Mouse (Mus musculus) heart, embryonic 11.5 days (tissue): ENCODE data around the gene Jmjd7. TPM values are rescaled to one million over a fixed set of nuclear protein-coding genes. Genes with fewer than 3 reads are reported as not detected.

Experiments used
- ATAC-seq: fragments of 200-750 bp; cut with Nextera tagmentation; replicated peaks from 2 replicates; pipeline ENCODE4 v1.8.0; 2017; ENCODE audit warnings: moderate library complexity; ENCODE audit not compliant: insufficient number of reproducible peaks, low FRiP score, low TSS enrichment
- H3K27ac ChIP-seq: fragments of 300-500 bp; sonication (generic); 2 replicates; pipeline ENCODE4 v1.5.1; 2014; ENCODE audit warnings: mild to moderate bottlenecking, low read depth, low read length
- H3K27me3 ChIP-seq: fragments of 300-500 bp; sonication (generic); 2 replicates; pipeline ENCODE4 v1.6.1; 2014; ENCODE audit warnings: mild to moderate bottlenecking, low read length, mixed read lengths; ENCODE audit not compliant: control insufficient read depth, insufficient read depth
- H3K36me3 ChIP-seq: fragments of 300-500 bp; sonication (generic); 2 replicates; pipeline ENCODE4 v1.6.1; 2014; ENCODE audit warnings: mild to moderate bottlenecking, low read length, moderate library complexity, mixed read lengths; ENCODE audit not compliant: control insufficient read depth, insufficient read depth
- H3K4me1 ChIP-seq: fragments of 300-500 bp; sonication (generic); 2 replicates; pipeline ENCODE4 v1.6.1; 2014; ENCODE audit warnings: low read length; ENCODE audit not compliant: control insufficient read depth, insufficient read depth
- H3K4me2 ChIP-seq: fragments of 300-500 bp; sonication (generic); 2 replicates; pipeline ENCODE4 v1.6.1; 2014; ENCODE audit warnings: mild to moderate bottlenecking, moderate library complexity
- H3K4me3 ChIP-seq: fragments of 300-500 bp; sonication (generic); 2 replicates; pipeline ENCODE4 v1.5.1; 2014; ENCODE audit warnings: low read depth, low read length
- H3K9ac ChIP-seq: fragments of 300-500 bp; sonication (generic); 2 replicates; pipeline ENCODE4 v1.6.1; 2014; ENCODE audit warnings: mild to moderate bottlenecking, low read depth, low read length, moderate library complexity
- H3K9me3 ChIP-seq: fragments of 300-500 bp; sonication (generic); replicated peaks from 2 replicates; pipeline ENCODE4 v1.6.1; 2016; ENCODE audit warnings: low read length; ENCODE audit not compliant: control insufficient read depth
- WGBS: fragments of 180-500 bp; shearing (Covaris S2); extraction: QIAGEN DNeasy Blood & Tissue Kit; methylation state at CpG from one replicate; pipeline ENCODE4 v1.1.7; 2014; ENCODE audit not compliant: insufficient replicate concordance; 5-methylcytosine and 5-hydroxymethylcytosine counted together
- polyA plus RNA-seq: library from polyadenylated mRNA; unstranded; fragments of >200 nt; fragmentation: Nextera tagmentation; extraction: Ambion mirVana; gene quantifications from 2 replicates; pipeline ENCODE4 v1.2.1, GENCODE M21; 2014

Jmjd7 gene
- polyA plus RNA-seq, 1 experiment from 2014 or later, result 16.0 TPM

- peaks cover 4% of the 10 kb centered on the region; the same call in 1 of the 2 replicates for H3K4me1 ChIP-seq
- no peak overlapping the region for H3K4me3 ChIP-seq
- no peaks in the 10 kb centered on the region for H3K36me3 ChIP-seq
- H3K27me3 ChIP-seq, result peaks cover 11% of the 10 kb centered on the region; the same call in 1 of the 2 replicates
- H3K27ac ChIP-seq, result no peak overlapping the region
- no peaks in the 10 kb centered on the region for H3K9me3 ChIP-seq
- 77% methylated on average over 4 of the region's 4 CpGs for WGBS
- no peak for ATAC-seq
- no peak overlapping the region for H3K4me2 ChIP-seq
- no peak overlapping the region for H3K9ac ChIP-seq
Measured at GRCm38 (mm10) chr2:120058818-120059217, 31.5 kb downstream of the Jmjd7 start.

GRCm38 (mm10) chr2:120059466-120059865 is 32.2 kb downstream of the Jmjd7 start:
- H3K27ac ChIP-seq, result no peak overlapping the region
- no peak for ATAC-seq
- no peak overlapping the region for H3K4me2 ChIP-seq
- no peaks in the 10 kb centered on the region for H3K36me3 ChIP-seq
- H3K9me3 ChIP-seq, result no peaks in the 10 kb centered on the region
- peaks cover 11% of the 10 kb centered on the region; the same call in 1 of the 2 replicates for H3K27me3 ChIP-seq
- H3K4me1 ChIP-seq, result peaks cover 4% of the 10 kb centered on the region; the same call in 1 of the 2 replicates
- WGBS, result 75% methylated on average over 3 of the region's 3 CpGs
- no peak overlapping the region for H3K4me3 ChIP-seq
- H3K9ac ChIP-seq, result no peak overlapping the region

DNA sequence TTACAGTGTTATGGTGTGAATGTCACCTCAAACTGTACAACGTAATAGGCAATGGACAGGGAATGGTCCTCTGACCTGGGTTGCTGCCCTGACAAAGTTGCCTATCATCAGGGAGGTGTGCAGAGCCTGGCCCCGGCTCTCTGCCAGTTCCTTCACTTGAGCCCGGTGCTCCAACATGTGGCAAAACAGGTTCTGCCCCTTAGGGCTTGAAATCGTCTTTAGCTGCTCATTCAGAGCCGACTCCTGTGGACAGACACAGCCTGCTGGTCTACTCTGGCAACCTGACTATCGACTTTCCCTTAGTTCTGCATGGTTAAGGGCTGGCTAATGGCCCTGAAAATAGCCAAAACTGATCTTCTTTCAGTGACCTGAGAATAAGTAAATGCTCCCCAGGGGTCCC is 32.9 kb downstream of the Jmjd7 start:
- no peak overlapping the region for H3K9ac ChIP-seq
- WGBS, result 72% methylated on average over 6 of the region's 6 CpGs
- no peaks in the 10 kb centered on the region; the same call in 1 of the 2 replicates for H3K4me1 ChIP-seq
- H3K27ac ChIP-seq, result no peak overlapping the region
- H3K36me3 ChIP-seq, result no peaks in the 10 kb centered on the region
- no peak overlapping the region for H3K4me3 ChIP-seq
- peaks cover 12% of the 10 kb centered on the region; the same call in 1 of the 2 replicates for H3K27me3 ChIP-seq
- H3K9me3 ChIP-seq, result no peaks in the 10 kb centered on the region
- ATAC-seq, result no peak
- H3K4me2 ChIP-seq, result no peak overlapping the region

- H3K27ac ChIP-seq, result no peak overlapping the region
- H3K4me1 ChIP-seq, result no peaks in the 10 kb centered on the region; the same call in 1 of the 2 replicates
- peaks cover 16% of the 10 kb centered on the region; the same call in 1 of the 2 replicates for H3K27me3 ChIP-seq
- no peak for ATAC-seq
- H3K9me3 ChIP-seq, result no peaks in the 10 kb centered on the region
- no peak overlapping the region for H3K4me2 ChIP-seq
- no peak overlapping the region for H3K9ac ChIP-seq
- WGBS, result 70% methylated on average over 9 of the region's 9 CpGs
- no peak overlapping the region for H3K4me3 ChIP-seq
- no peaks in the 10 kb centered on the region for H3K36me3 ChIP-seq
Measured at GRCm38 (mm10) chr2:120060651-120061050, 33.4 kb downstream of the Jmjd7 start.

GRCm38 (mm10) chr2:120062248-120062647 is 35.0 kb downstream of the Jmjd7 start:
- WGBS, result 84% methylated on average over 8 of the region's 8 CpGs
- no peak overlapping the region for H3K9ac ChIP-seq
- H3K4me1 ChIP-seq, result no peaks in the 10 kb centered on the region
- no peak for ATAC-seq
- no peak overlapping the region for H3K27ac ChIP-seq
- no peak overlapping the region for H3K4me2 ChIP-seq
- no peaks in the 10 kb centered on the region for H3K36me3 ChIP-seq
- H3K9me3 ChIP-seq, result no peaks in the 10 kb centered on the region
- peaks cover 16% of the 10 kb centered on the region; the same call in 1 of the 2 replicates for H3K27me3 ChIP-seq
- H3K4me3 ChIP-seq, result no peak overlapping the region

DNA sequence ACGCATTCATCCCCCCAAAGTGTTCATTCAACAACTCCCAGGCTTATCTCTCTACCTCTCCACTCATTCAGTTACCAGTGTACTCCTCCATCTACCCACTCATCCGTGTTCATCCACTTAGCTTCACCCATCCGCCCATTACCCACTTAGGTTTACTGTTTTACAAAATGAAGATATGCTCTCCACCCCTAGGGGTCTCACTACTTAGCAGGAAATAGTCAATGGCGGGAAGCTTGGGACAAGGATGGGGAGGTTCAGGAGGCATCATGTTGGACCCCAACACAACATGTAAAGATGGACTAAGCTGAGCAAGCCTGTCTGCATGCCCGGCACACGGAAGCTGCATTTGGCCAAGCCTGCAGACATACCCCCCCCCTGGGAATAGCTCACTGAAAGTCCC is 37.4 kb downstream of the Jmjd7 start:
- Histone ChIP-seq H3K9ac (no peak overlapping the region), H3K4me2 (no peak overlapping the region), H3K36me3 (no peaks in the 10 kb centered on the region), H3K4me1 (no peaks in the 10 kb centered on the region), H3K27me3 (peaks cover 9% of the 10 kb centered on the region; the same call in 1 of the 2 replicates), H3K9me3 (no peaks in the 10 kb centered on the region), H3K4me3 (no peak overlapping the region), H3K27ac (no peak overlapping the region)
- WGBS, result 74% methylated on average over 6 of the region's 6 CpGs
- no peak for ATAC-seq

DNA sequence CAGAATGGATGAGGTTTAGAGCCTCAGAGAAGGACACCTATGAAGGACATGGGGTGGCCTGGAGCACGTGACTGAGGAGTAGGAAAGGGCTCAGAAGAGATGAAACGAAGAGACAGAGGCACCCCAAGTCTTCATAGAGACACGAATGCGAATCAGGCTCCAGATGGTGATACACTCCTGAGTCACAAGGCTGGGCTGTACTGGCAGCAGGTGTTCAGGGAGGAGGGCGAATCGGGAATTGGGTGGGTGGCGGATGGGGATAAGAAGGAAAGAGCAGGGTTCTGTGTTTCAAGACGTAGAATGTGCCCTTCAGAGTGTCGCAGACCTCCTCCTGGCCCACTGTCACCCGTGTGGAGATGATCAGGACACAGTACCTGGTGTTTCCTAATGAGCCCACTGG is 38.0 kb downstream of the Jmjd7 start:
- 84% methylated on average over 10 of the region's 10 CpGs for WGBS
- H3K27me3 ChIP-seq, result peaks cover 9% of the 10 kb centered on the region; the same call in 1 of the 2 replicates
- ATAC-seq, result no peak
- no peak overlapping the region for H3K9ac ChIP-seq
- no peak overlapping the region for H3K4me2 ChIP-seq
- H3K4me3 ChIP-seq, result no peak overlapping the region
- no peak overlapping the region for H3K27ac ChIP-seq
- no peaks in the 10 kb centered on the region for H3K36me3 ChIP-seq
- H3K9me3 ChIP-seq, result no peaks in the 10 kb centered on the region
- H3K4me1 ChIP-seq, result no peaks in the 10 kb centered on the region

DNA sequence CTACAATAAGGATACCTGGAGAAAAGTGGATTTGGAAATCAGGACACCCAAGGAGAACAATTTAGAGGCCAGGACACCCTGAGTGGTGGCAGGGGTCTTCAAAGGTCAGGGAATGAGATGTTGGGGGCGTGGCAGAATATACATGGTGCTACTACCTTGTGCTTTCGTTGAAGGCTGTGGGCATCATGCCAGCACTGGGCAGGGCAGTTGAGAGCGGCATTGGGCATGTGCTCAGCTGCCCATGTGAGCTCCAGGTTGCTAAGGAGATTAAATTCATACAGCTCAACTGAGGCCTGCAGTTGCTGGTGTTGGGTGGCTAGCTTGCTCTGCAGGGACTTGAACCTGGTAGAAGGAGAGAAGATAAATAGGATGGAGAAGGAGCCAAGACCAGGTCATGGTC is 38.9 kb downstream of the Jmjd7 start:
- Histone ChIP-seq H3K36me3 (no peaks in the 10 kb centered on the region), H3K9ac (no peak overlapping the region), H3K4me3 (no peak overlapping the region), H3K27me3 (peaks cover 9% of the 10 kb centered on the region; the same call in 1 of the 2 replicates), H3K4me2 (no peak overlapping the region), H3K9me3 (no peaks in the 10 kb centered on the region), H3K27ac (no peak overlapping the region), H3K4me1 (no peaks in the 10 kb centered on the region)
- 69% methylated on average over 3 of the region's 3 CpGs for WGBS
- ATAC-seq, result no peak
